Mouse (Mus musculus): Measurements from ENCODE around the gene Npepl1.

The Npepl1 gene

GRCm38 (mm10) chr2:174110783-174111549, 817 bp downstream of the Npepl1 start:
- no peak for DNase-seq (ENCODE audit: low spot score in 2 of 2)

DNA sequence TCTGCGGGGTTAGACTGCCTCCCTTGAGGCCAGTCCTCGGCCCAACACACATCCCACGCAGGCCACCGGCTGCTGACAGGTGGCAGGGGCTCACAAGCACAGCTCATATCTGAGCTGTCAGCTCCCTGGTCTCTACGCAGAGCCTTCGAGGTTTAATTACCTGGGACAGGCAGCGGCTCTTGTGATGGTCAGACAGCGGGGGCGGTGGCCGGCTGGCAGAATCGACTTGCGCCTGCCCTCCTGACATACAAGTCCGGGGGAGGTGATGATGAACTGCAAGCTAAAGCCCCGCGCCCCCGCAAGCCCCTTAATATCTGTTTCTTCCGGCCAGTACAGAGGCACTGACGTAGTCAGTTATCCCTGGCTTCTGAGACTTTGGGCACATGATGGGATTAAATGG, 2.8 kb downstream of the Npepl1 start:
- no peak for DNase-seq (ENCODE audit: low spot score in 2 of 2)

GRCm38 (mm10) chr2:174114148-174114864, 4.2 kb downstream of the Npepl1 start:
- DNase-seq (ENCODE audit: low spot score in 2 of 2) = no peak

- DNase-seq (ENCODE audit: low spot score in 2 of 2) = no peak
Measured at GRCm38 (mm10) chr2:174116929-174117328, 6.8 kb downstream of the Npepl1 start.

DNA sequence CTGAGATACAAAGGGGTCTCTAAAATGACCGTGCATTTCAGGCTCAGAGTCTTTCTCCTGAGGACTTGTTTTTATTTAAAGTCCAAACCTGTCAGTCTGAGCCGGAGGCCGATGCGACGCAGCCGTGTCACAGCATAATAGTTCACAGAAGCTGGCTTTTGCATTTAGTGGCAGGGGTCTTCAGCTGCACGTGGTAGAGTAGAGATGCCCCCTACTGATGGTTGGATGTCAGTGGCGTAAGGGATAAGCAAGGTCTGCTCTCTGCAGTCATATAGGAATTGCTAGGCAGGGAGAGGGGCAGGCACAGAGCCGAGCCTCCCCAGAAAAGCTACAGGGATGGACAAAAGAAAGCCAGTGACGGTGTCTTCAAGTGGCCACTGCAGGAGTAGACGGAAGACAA, 8.0 kb downstream of the Npepl1 start:
- DNase-seq (ENCODE audit: low spot score in 2 of 2) = no peak

DNA sequence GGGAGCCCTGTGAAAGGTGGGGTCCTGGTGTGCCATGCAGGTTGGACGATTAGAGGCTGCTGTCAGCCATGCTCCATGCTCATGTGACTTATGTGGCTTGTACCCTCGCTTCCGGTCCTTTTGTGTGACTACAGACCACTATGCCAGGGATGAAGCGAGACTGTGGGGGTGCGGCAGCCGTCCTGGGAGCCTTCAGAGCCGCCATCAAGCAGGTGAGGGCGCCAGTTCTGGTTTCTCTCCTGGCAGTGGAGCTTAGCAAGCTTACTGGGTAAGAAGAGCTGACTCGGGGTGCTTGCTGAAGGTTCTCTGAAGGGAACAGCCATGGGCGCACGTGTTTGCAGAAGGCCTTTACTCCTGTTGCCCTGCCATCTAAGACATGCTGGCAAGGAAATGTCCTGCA, 9.1 kb downstream of the Npepl1 start:
- DNase-seq (ENCODE audit: low spot score in 2 of 2) = no peak

DNA sequence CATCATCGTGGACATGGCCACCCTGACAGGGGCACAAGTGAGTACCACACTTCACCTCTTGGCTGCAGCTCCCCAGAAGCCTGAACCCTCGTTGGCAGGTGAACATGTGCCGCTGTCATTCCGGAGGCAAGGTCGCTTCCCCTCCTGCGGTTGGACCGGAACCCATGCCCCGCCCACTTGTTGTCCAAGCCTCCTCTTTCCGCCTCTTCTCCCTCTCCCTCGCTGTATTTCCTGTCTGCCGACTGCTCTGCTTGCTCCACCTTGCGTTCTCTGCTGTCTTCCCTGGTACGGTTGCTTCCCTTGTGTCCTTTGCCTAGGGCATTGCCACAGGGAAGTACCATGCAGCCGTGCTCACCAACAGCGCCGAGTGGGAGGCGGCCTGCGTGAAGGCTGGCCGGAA, 10.5 kb downstream of the Npepl1 start:
- no peak for DNase-seq (ENCODE audit: low spot score in 2 of 2)

DNA sequence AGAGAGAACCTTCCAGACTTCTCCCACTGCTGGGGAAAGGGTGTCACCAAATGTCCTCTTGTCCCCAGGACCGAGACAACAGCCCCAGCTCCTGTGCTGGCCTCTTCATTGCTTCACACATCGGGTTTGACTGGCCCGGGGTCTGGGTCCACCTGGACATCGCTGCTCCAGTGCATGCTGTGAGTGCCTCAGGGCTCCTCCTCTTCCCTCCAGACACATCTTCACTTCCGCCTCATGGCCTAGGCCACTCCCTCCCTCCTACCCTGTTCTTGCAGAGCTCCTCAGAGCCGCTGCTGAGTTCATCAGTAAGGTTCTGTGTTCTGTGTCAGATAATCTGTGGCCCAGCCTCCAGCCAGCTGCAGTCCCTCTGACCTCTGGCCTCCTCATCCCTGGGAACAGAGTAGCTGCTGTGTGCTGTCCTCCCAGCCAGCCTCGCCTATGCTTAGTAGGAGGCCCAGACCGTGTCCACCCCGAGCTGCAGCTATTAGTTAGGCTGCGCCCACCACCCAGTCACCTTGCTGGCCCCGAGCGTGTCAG, 11.3 kb downstream of the Npepl1 start:
- no peak for DNase-seq (ENCODE audit: low spot score in 2 of 2)

DNA sequence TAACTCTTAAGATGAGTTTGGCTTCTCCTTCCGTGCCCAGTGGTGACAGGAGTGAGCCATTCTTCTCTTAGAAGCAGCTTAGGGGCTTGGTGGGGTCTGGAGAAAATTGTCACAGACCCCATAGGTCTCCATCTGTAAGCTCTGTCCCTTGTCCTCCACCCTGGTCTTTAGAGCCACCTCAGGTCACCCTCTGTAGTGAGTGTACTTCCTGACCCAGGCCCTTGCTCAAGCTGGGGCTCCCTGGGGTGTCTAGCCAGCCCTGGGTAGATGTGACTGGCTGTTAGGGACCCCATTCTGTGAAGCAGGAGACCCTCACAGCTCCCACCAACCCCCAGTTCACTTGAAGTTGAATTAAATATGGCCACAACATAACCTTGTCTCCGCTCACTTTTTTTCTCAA, 12.2 kb downstream of the Npepl1 start:
- DNase-seq (ENCODE audit: low spot score in 2 of 2) = no peak

GRCm38 (mm10) chr2:174123731-174124130, 13.6 kb downstream of the Npepl1 start:
- DNase-seq (ENCODE audit: low spot score in 2 of 2) = no peak

- peak; percentile 87 to 90 for DNase-seq (ENCODE audit: low spot score in 2 of 2)
Measured at GRCm38 (mm10) chr2:174126522-174127375, 16.6 kb downstream of the Npepl1 start.

DNA sequence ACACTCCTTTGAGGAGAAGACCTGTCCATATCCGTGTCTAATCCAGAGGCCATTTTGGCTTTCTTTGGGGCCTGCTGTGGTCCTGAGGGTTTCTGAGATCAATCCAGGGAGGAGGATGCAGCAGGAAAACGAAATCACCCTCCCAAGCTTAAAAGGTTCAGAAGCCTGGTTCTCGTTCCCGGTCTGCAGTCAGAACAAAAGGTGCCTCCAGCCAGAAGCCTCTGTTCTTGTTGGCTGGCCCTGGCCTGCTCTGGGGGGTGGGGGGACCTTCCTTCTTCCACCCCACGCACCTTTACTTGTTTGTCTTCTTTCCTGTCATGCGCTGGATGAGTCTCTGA, 17.2 kb downstream of the Npepl1 start:
- DNase-seq (ENCODE audit: low spot score in 2 of 2) = no peak

DNA sequence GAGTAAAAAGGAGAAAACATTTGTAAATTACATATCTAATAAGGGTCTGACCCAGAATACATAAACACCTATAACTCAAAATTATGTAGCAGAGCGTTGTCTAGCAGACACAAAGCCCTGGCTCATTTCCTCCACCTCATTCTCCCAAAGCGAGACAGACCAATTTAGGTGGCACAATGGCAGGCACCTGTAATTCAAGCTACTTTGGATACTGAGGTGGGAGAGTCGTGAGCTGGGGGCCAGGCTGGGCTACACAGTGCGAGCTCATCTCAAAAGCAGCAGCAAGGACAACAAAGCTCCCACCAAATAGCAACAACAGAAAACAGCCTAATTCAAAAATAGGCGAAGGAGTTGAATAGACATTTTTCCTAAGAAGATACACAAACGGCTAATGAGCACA, 18.8 kb downstream of the Npepl1 start:
- no peak for DNase-seq (ENCODE audit: low spot score in 2 of 2)

GRCm38 (mm10) chr2:174130468-174131097, 20.4 kb downstream of the Npepl1 start:
- no peak for DNase-seq (ENCODE audit: low spot score in 2 of 2)

DNA sequence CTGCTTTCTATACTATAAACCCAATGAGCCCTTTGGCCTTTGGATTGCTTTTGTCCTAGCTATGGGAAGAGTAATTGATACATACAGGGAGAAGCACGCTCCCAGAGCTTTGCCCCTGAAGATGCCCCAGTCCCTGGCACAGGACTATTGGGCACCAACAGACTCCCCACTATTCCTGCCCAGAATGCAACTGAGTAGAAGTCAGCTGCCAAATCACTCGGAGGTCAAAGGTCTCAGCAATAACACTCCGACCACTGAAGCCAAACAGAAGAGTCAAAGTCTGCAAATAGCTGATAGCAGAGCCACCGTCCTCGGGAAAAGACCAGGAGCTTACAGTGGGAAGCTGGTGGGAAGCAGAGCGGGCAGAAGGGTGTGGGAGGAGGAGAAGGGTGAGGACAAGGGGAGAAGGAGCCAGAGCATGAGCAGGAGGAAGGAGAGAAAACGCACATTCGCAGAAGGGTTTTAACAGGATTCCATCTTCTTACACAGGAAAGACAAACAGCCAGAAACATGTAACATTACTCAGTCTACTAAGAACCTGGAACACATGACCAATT, 22.3 kb downstream of the Npepl1 start:
- DNase-seq (ENCODE audit: low spot score in 2 of 2) = no peak

DNA sequence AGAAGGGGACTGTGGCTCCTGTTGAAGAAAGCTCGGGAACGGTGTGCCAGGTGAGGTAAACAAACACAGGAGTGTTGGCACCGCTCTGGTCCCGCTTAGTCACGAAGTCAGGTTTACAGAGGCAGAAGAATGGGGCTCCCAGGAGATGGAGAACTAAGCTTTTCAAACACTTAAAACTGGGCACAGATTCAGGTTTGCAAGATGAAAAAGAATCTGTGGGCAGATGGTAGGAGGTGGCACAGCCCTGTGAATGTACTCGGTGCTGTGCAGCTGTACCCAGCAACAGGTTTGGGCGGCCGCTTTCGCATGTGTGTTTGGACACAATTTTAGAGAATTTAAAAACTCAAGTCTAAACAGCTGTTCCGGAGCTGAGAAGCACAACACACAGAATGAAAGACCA, 48.9 kb downstream of the Npepl1 start:
- peak; percentile 76 to 80 for DNase-seq (ENCODE audit: low spot score in 2 of 2)

GRCm38 (mm10) chr2:174160461-174160860, 50.3 kb downstream of the Npepl1 start:
- no peak for DNase-seq (ENCODE audit: low spot score in 2 of 2)

Data from right cerebral cortex, adult 2 months (tissue).